Mouse (Mus musculus): Measurements from ENCODE around the gene Fam172a. TPM values are rescaled to one million over a fixed set of nuclear protein-coding genes. Genes with fewer than 3 reads are reported as not detected.

Gene Fam172a
- polyA plus RNA-seq, 1 experiment from 2014 or later: 18.8 TPM

DNA sequence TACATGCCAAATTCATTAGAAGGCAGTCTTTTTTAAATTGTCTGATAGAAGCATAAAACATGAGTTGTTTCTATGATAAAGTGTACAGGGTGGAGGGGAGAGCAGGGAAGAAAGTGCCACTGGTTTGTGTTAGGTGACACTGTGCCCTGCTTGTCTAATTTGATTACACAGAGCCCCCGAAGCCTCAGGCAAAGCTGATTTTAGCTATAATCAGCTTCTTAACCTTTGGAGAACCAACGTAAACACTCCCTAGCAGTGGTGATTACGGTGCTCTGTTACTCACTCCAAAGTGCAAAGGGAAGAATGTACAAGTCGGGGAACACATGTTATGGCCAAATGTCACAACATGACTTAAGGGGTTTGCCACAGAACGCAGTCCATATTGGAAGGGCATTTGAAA is 343.3 kb downstream of the Fam172a start:
- Histone ChIP-seq H3K36me3 (ENCODE audit: control insufficient read depth, insufficient read depth, low read length) (no peaks in the 10 kb centered on the region), H3K27ac (ENCODE audit: low read depth, low read length) (no peak overlapping the region), H3K4me1 (ENCODE audit: control insufficient read depth, insufficient read depth, low read length) (peaks cover 3% of the 10 kb centered on the region; the same call in 1 of the 2 replicates), H3K4me3 (ENCODE audit: low read depth, low read length) (no peak overlapping the region), H3K9ac (ENCODE audit: low read depth, low read length) (no peak overlapping the region), H3K9me3 (replicated peaks; ENCODE audit: control insufficient read depth, low read length) (no peaks in the 10 kb centered on the region), H3K4me2 (no peak overlapping the region), H3K27me3 (ENCODE audit: control insufficient read depth, insufficient read depth, low read length) (no peaks in the 10 kb centered on the region)
- 23% methylated on average over 5 of the region's 5 CpGs for WGBS (ENCODE audit: insufficient replicate concordance)
- no peak for ATAC-seq (replicated peaks; ENCODE audit: insufficient number of reproducible peaks, low FRiP score, low TSS enrichment)

DNA sequence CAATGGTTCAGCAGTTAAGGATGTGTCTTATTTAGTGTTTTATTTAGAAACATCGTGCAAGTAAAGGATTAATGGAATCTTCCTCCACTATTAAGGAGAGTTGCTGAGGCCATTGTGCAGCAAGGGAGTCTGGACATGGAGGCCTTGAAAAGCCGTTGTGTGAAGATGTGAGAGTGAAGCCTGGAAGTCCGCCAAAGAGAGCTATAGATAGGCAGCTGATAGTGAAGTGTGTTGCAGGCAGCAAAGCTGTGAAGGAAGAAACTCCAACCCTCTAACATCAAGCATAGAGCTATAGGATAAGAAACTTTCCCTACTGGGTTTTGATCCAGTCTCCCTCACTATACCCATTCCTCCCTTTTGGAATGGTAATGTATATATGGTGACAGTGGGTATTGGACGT is 385.9 kb downstream of the Fam172a start:
- no peaks in the 10 kb centered on the region for H3K36me3 ChIP-seq (ENCODE audit: control insufficient read depth, insufficient read depth, low read length)
- no peak overlapping the region for H3K27ac ChIP-seq (ENCODE audit: low read depth, low read length)
- H3K9me3 ChIP-seq (replicated peaks; ENCODE audit: control insufficient read depth, low read length): no peaks in the 10 kb centered on the region
- ATAC-seq (replicated peaks; ENCODE audit: insufficient number of reproducible peaks, low FRiP score, low TSS enrichment): no peak
- no peak overlapping the region for H3K4me2 ChIP-seq
- 57% methylated on average over 4 of the region's 4 CpGs for WGBS (ENCODE audit: insufficient replicate concordance)
- H3K9ac ChIP-seq (ENCODE audit: low read depth, low read length): no peak overlapping the region
- H3K4me3 ChIP-seq (ENCODE audit: low read depth, low read length): no peak overlapping the region
- no peaks in the 10 kb centered on the region for H3K4me1 ChIP-seq (ENCODE audit: control insufficient read depth, insufficient read depth, low read length)
- H3K27me3 ChIP-seq (ENCODE audit: control insufficient read depth, insufficient read depth, low read length): no peaks in the 10 kb centered on the region

DNA sequence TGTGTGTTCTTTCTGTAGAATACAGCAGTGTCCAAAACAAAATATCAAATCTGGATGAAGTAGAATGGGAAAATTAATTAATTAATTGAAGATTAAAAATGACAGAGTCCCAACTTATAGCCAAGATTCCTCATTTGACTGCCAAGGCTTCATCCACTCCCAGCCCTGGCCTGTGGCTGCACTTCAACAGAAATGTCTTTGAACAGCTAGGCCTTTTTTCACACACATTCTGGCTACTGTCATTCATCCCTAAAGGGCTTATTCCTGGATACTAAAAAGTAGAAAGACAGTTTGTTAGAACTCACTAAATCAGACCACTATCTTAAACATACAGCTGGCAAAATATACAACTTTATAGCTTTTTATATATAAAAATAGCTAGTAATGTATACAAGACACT is 388.9 kb downstream of the Fam172a start:
- H3K4me3 ChIP-seq (ENCODE audit: low read depth, low read length): no peak overlapping the region
- no peak for ATAC-seq (replicated peaks; ENCODE audit: insufficient number of reproducible peaks, low FRiP score, low TSS enrichment)
- H3K36me3 ChIP-seq (ENCODE audit: control insufficient read depth, insufficient read depth, low read length): no peaks in the 10 kb centered on the region
- H3K9ac ChIP-seq (ENCODE audit: low read depth, low read length): no peak overlapping the region
- no peaks in the 10 kb centered on the region for H3K9me3 ChIP-seq (replicated peaks; ENCODE audit: control insufficient read depth, low read length)
- no peaks in the 10 kb centered on the region for H3K4me1 ChIP-seq (ENCODE audit: control insufficient read depth, insufficient read depth, low read length)
- H3K4me2 ChIP-seq: no peak overlapping the region
- H3K27ac ChIP-seq (ENCODE audit: low read depth, low read length): no peak overlapping the region
- H3K27me3 ChIP-seq (ENCODE audit: control insufficient read depth, insufficient read depth, low read length): no peaks in the 10 kb centered on the region

DNA sequence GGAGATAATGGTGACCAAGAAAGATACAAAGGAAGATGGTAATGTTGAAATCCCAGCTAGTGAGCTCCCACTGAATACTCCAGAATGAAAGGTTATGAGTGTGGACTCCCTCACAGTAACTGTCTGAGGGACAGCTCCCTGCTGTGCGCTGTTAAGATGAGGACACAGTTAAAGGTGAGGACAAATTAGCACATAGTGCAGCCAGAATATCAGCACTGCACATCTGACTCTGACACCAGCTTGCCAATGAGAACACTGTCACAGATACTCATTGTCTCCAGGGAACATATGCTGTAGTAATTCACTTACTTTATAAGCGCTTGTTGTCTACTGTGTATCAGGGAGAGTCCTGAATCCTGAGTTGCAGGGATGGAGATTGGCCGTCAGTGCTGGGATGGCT is 390.1 kb downstream of the Fam172a start:
- H3K4me3 ChIP-seq (ENCODE audit: low read depth, low read length): no peak overlapping the region
- no peak for ATAC-seq (replicated peaks; ENCODE audit: insufficient number of reproducible peaks, low FRiP score, low TSS enrichment)
- no peaks in the 10 kb centered on the region for H3K4me1 ChIP-seq (ENCODE audit: control insufficient read depth, insufficient read depth, low read length)
- no peak overlapping the region for H3K4me2 ChIP-seq
- no peaks in the 10 kb centered on the region for H3K36me3 ChIP-seq (ENCODE audit: control insufficient read depth, insufficient read depth, low read length)
- WGBS (ENCODE audit: insufficient replicate concordance): 77% methylated on average over 3 of the region's 3 CpGs
- no peak overlapping the region for H3K27ac ChIP-seq (ENCODE audit: low read depth, low read length)
- no peak overlapping the region for H3K9ac ChIP-seq (ENCODE audit: low read depth, low read length)
- no peaks in the 10 kb centered on the region for H3K9me3 ChIP-seq (replicated peaks; ENCODE audit: control insufficient read depth, low read length)
- no peaks in the 10 kb centered on the region for H3K27me3 ChIP-seq (ENCODE audit: control insufficient read depth, insufficient read depth, low read length)

DNA sequence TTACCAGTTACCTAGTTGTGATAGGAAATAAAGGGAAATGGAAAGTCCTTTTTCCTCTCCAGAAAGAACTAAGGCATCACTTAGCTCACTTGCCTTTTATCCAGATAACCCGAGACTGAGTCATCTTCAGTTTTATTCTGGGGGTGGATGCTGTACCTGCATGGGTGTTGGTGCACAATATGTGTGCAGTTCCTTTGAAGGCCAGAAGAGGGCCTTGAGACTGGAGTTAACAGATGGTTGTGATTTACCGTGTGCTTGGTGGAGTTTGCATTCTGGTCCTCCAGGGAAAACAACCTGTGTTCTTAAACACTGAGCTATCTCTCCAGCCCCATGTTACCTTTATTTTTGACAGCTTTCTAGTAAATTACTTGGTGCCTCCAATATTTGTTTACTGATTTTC is 392.5 kb downstream of the Fam172a start:
- Histone ChIP-seq H3K4me1 (ENCODE audit: control insufficient read depth, insufficient read depth, low read length) (no peaks in the 10 kb centered on the region), H3K9ac (ENCODE audit: low read depth, low read length) (no peak overlapping the region), H3K27me3 (ENCODE audit: control insufficient read depth, insufficient read depth, low read length) (no peaks in the 10 kb centered on the region), H3K9me3 (replicated peaks; ENCODE audit: control insufficient read depth, low read length) (no peaks in the 10 kb centered on the region), H3K4me2 (no peak overlapping the region), H3K27ac (ENCODE audit: low read depth, low read length) (no peak overlapping the region), H3K36me3 (ENCODE audit: control insufficient read depth, insufficient read depth, low read length) (no peaks in the 10 kb centered on the region), H3K4me3 (ENCODE audit: low read depth, low read length) (no peak overlapping the region)
- WGBS (ENCODE audit: insufficient replicate concordance): 76% methylated on average over 2 of the region's 2 CpGs
- no peak for ATAC-seq (replicated peaks; ENCODE audit: insufficient number of reproducible peaks, low FRiP score, low TSS enrichment)

DNA sequence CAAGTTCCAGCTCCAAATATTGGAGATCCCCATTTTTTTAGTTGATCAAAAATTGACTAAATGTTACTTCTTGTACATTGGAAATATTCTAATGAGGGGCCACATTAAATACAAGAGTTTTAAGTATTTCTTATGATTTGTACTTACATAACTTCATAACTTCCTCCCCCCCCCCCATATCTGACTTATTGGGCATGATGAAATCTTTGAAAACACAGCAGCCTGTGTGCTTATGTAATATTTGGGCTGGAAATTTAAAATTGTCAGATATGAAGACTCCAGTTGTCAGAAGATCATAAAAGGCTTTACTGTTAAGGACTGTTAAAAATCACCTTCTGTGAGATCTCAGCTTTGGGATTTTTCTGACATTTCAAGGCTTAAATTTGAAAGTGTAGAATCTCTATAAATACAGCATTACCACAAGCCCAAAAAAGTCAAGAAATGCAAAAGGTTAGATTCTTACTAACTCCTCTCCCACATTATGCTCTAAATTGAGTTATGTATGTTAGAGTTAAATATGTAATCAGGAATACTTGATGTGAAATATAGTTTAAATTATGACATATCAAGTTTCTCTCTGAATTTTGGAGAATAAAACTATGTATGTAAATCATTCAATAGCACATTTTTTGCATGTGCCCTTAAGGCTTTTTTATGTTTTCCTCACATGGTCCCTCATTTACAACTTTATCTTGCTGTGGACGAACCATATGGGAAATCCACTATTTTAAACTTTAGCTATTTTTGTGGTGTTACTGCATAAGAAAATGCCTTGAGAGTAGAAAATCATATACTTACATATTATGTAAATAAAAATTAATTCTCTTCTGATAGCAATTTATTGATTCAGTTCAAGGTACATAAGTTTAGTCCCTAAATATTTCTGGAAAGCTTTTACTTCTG is 393.5 kb downstream of the Fam172a start:
- Histone ChIP-seq H3K36me3 (ENCODE audit: control insufficient read depth, insufficient read depth, low read length) (no peaks in the 10 kb centered on the region), H3K27ac (ENCODE audit: low read depth, low read length) (no peak overlapping the region), H3K4me2 (no peak overlapping the region), H3K4me3 (ENCODE audit: low read depth, low read length) (no peak overlapping the region), H3K9ac (ENCODE audit: low read depth, low read length) (no peak overlapping the region), H3K9me3 (replicated peaks; ENCODE audit: control insufficient read depth, low read length) (no peaks in the 10 kb centered on the region), H3K4me1 (ENCODE audit: control insufficient read depth, insufficient read depth, low read length) (no peaks in the 10 kb centered on the region), H3K27me3 (ENCODE audit: control insufficient read depth, insufficient read depth, low read length) (no peaks in the 10 kb centered on the region)
- WGBS (ENCODE audit: insufficient replicate concordance): 71% methylated on average over 1 of the region's 1 CpGs
- no peak for ATAC-seq (replicated peaks; ENCODE audit: insufficient number of reproducible peaks, low FRiP score, low TSS enrichment)

DNA sequence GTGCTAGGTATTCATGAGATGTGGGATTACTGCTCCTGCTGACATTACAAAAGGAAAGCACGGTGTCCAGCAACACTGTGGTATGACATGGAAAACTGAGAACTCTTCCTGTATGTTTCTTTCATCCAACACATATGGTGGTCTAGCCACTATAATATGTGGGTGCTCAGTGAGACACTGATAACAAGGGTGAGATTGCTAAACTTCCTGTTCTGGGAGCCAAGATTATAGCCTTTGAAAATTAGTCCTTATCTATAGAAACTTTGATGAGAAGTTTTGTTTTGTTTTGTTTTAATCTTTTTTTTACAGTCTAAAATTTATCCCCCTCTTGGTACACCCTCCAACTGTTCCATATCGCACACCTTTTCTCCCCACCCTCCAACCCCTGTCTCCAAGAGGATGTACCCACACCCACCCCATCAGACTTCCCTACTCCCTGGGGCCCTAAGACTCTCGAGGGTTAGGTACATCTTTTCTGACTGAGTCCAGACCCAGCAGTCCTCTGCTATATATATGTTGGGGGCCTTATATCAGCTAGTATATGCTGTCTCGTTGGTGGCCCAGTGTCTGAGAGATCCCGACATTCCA is 397.1 kb downstream of the Fam172a start:
- H3K27ac ChIP-seq (ENCODE audit: low read depth, low read length): no peak overlapping the region
- ATAC-seq (replicated peaks; ENCODE audit: insufficient number of reproducible peaks, low FRiP score, low TSS enrichment): no peak
- peaks cover 5% of the 10 kb centered on the region; the same call in 1 of the 2 replicates for H3K4me1 ChIP-seq (ENCODE audit: control insufficient read depth, insufficient read depth, low read length)
- H3K27me3 ChIP-seq (ENCODE audit: control insufficient read depth, insufficient read depth, low read length): no peaks in the 10 kb centered on the region
- 62% methylated on average over 5 of the region's 5 CpGs for WGBS (ENCODE audit: insufficient replicate concordance)
- no peaks in the 10 kb centered on the region for H3K9me3 ChIP-seq (replicated peaks; ENCODE audit: control insufficient read depth, low read length)
- H3K4me3 ChIP-seq (ENCODE audit: low read depth, low read length): no peak overlapping the region
- H3K36me3 ChIP-seq (ENCODE audit: control insufficient read depth, insufficient read depth, low read length): no peaks in the 10 kb centered on the region
- no peak overlapping the region for H3K9ac ChIP-seq (ENCODE audit: low read depth, low read length)
- no peak overlapping the region for H3K4me2 ChIP-seq

DNA sequence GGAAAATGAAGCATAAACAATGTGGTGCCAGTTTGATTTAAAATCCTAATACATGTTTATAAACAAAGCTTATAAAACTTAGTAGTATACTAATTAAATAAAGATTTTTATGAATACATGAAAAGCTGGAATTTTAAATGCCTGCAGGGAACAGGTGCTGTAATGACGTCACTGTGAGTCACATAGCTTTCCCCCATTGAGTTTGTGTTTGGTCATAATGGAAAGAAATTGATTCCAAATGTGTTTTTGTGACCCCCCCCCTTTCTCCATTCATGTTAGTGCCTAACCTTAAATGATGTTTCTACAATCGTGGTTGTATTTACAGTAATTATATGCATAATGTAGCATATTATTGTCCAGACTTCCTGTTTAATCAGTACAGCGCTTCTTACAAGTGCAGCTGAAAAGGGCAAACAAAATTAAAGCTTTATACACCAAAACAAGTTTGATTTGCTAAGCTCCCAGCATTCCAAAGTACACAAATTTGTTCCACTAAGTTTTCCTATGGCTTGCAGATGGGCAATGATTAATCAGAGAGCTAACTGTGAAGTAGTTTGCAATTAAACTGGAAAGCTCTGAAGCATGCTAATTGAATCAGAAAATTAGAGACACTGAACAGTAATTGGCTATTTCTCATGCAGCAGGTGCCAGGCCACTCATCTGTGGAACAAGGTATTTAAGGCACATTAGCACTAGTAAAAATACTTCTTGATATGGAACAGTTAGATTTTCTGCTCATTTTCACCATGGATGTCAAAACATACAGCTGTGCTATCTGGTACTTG is 398.1 kb downstream of the Fam172a start:
- 58% methylated on average over 3 of the region's 3 CpGs for WGBS (ENCODE audit: insufficient replicate concordance)

More for the DNA sequence above, 398.1 kb downstream of the Fam172a start:
- Histone ChIP-seq H3K36me3 (ENCODE audit: control insufficient read depth, insufficient read depth, low read length) (no peaks in the 10 kb centered on the region), H3K9me3 (replicated peaks; ENCODE audit: control insufficient read depth, low read length) (no peaks in the 10 kb centered on the region), H3K27ac (ENCODE audit: low read depth, low read length) (no peak overlapping the region), H3K27me3 (ENCODE audit: control insufficient read depth, insufficient read depth, low read length) (no peaks in the 10 kb centered on the region), H3K4me2 (no peak overlapping the region), H3K4me3 (ENCODE audit: low read depth, low read length) (no peak overlapping the region), H3K9ac (ENCODE audit: low read depth, low read length) (no peak overlapping the region), H3K4me1 (ENCODE audit: control insufficient read depth, insufficient read depth, low read length) (peaks cover 9% of the 10 kb centered on the region; the same call in 1 of the 2 replicates)
- ATAC-seq (replicated peaks; ENCODE audit: insufficient number of reproducible peaks, low FRiP score, low TSS enrichment): no peak

Measured in heart, embryonic 11.5 days (tissue).